Mouse (Mus musculus) bone marrow macrophage, adult 2 months (primary cell): ENCODE results near the gene Zdhhc13.

ENCODE experiments used
- CTCF ChIP-seq: IDR thresholded peaks from 2 replicates; pipeline ENCODE4 v1.5.1; 2012; ENCODE audit warnings: low read depth, mild to moderate bottlenecking, low read length, moderate library complexity
- POLR2A ChIP-seq: IDR thresholded peaks from 2 replicates; pipeline ENCODE4 v1.6.1; 2012; ENCODE audit warnings: mild to moderate bottlenecking, low read depth, low read length, borderline replicate concordance

DNA sequence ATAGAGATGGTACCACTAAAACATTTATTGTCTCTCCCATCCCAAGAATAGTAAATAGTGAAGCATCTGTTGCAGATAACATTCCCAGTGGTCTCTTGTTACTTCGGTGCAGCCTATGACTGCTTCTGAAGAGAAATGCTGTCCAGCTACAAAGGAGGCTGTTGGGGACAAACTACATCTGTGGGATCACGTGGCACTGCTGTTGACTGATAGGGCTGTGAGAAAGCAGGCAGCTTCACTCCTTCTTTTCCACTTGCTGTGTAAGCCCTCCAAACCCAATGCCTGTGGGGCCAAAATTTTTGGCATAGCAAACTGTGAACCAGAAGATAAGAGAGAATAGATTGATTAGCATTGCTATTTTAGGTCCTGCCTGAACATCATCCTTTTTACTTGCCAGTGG, 41.6 kb downstream of the Zdhhc13 start:
- TF ChIP-seq POLR2A (no peak), CTCF (no peak)
